Mouse (Mus musculus): Measurements from ENCODE around the gene Slc7a10. TPM values are rescaled to one million over a fixed set of nuclear protein-coding genes. Genes with fewer than 3 reads are reported as not detected.

Gene Slc7a10
- polyA plus RNA-seq, 1 experiment from 2014 or later = 1.2 TPM

DNA sequence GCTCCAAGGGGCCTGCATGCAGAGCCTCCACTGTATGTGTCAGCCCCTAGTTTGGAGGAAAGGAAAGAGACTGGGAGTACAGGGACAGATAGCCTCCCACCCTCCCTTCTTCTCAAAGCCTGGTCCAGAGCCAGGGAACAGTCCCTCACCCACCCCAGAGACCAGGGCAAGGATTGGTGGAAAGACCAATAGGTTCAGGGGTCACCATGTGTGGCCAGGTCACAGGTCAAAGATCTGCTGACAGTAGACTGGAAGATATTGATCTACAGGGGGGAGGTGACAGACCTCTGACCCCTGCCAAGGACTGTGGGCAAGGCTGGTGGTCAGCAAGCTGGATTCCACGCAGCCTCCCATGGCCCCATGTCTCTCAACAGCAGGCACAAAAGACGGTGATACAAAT, 18.3 kb upstream of the Slc7a10 start:
- ATAC-seq = no peak
- H3K4me1 ChIP-seq (ENCODE audit: control insufficient read depth, insufficient read depth, low read length) = peaks cover 7% of the 10 kb centered on the region
- no peak overlapping the region for H3K4me2 ChIP-seq (ENCODE audit: low read depth, low read length)
- H3K36me3 ChIP-seq (ENCODE audit: control insufficient read depth, insufficient read depth, low read length) = no peaks in the 10 kb centered on the region
- no peak overlapping the region for H3K9ac ChIP-seq (ENCODE audit: low read depth, low read length)
- H3K27me3 ChIP-seq (replicated peaks; ENCODE audit: control insufficient read depth, insufficient read depth, low read length) = no peaks in the 10 kb centered on the region
- H3K9me3 ChIP-seq (ENCODE audit: control insufficient read depth, low read length) = no peaks in the 10 kb centered on the region
- no peak overlapping the region for H3K27ac ChIP-seq (ENCODE audit: low read length)
- 72% methylated on average over 2 of the region's 2 CpGs for WGBS
- H3K4me3 ChIP-seq (ENCODE audit: low read length) = no peak overlapping the region

DNA sequence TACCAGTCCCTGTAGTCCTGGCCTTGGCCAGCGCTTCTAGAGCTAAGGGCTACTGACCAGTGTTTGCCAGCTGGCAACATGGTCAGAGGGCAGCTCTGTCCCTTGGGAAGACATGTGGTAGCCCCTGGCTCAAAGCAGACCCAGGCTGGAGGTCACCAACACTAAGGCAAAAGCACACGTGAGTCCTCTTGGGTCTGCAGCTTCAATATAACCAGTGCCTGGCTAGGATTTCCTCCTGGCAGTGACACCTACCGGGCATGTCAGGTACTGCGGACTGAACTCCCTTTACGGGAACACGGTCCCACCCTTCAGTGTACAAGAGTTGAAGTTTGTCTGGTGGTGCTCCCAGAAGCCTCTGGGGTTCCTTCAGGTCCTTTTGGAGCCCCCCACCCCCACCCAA, 16.8 kb upstream of the Slc7a10 start:
- Histone ChIP-seq H3K9me3 (ENCODE audit: control insufficient read depth, low read length) (no peaks in the 10 kb centered on the region), H3K4me1 (ENCODE audit: control insufficient read depth, insufficient read depth, low read length) (peaks cover 7% of the 10 kb centered on the region), H3K4me3 (ENCODE audit: low read length) (no peak overlapping the region), H3K27ac (ENCODE audit: low read length) (no peak overlapping the region), H3K27me3 (replicated peaks; ENCODE audit: control insufficient read depth, insufficient read depth, low read length) (no peaks in the 10 kb centered on the region), H3K9ac (ENCODE audit: low read depth, low read length) (no peak overlapping the region), H3K4me2 (ENCODE audit: low read depth, low read length) (no peak overlapping the region), H3K36me3 (ENCODE audit: control insufficient read depth, insufficient read depth, low read length) (no peaks in the 10 kb centered on the region)
- WGBS = 17% methylated on average over 6 of the region's 6 CpGs
- peak; percentile 64; the same call in 1 of the 2 replicates for ATAC-seq

DNA sequence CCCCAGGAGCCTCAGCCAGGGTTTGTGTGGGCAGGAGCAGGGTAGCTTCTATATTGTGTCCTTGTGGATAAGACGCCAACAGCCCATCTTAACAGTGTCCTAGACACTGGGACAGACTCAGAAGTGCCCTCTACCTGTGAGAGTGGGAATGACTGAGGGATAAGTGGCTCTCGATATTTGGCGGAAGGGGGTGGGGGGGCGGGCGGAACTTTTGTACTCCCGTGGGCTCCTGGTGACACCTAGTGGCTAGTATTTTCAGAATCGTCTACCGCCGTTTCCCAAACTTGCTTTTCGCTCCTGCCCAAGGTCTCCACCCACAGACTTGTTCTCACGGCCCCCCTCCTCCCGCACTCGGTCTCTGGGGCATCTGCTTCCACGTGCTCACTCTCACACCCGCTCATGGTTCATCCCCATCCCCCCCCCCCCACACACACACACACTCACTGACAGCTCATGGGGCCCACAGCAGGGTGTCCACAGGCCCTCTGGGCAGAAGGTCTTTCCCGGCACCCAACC, 14.3 kb upstream of the Slc7a10 start:
- Histone ChIP-seq H3K4me3 (ENCODE audit: low read length) (no peak overlapping the region), H3K4me2 (ENCODE audit: low read depth, low read length) (peak overlapping the region; percentile 35; the same call in 1 of the 2 replicates), H3K4me1 (ENCODE audit: control insufficient read depth, insufficient read depth, low read length) (peaks cover 7% of the 10 kb centered on the region), H3K27me3 (replicated peaks; ENCODE audit: control insufficient read depth, insufficient read depth, low read length) (no peaks in the 10 kb centered on the region), H3K27ac (ENCODE audit: low read length) (no peak overlapping the region), H3K9me3 (ENCODE audit: control insufficient read depth, low read length) (no peaks in the 10 kb centered on the region), H3K9ac (ENCODE audit: low read depth, low read length) (peak overlapping the region; percentile 48), H3K36me3 (ENCODE audit: control insufficient read depth, insufficient read depth, low read length) (no peaks in the 10 kb centered on the region)
- peak; percentile 73 for ATAC-seq
- WGBS = 2% methylated on average over 16 of the region's 16 CpGs

DNA sequence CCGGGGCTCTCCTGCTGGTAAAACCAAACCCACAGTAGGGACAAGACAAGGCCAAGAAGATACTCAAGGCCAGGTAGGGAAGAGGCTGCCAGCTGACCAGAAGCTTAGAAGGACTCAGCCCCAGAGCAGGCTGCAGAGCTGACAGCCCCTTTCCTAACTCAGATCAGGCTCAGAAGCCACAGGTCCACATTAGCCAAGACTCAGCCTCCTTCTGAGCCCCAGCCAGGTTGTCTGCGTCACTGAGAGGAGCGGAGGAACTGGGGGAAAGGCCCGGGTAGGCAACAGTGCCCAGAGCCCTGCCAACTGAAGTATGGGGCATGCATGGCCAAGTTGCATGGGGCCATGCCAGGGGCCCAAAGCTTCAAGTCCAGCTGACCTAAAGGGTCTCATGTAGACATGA, 13.7 kb upstream of the Slc7a10 start:
- H3K9ac ChIP-seq (ENCODE audit: low read depth, low read length) = peak overlapping the region; percentile 48

DNA sequence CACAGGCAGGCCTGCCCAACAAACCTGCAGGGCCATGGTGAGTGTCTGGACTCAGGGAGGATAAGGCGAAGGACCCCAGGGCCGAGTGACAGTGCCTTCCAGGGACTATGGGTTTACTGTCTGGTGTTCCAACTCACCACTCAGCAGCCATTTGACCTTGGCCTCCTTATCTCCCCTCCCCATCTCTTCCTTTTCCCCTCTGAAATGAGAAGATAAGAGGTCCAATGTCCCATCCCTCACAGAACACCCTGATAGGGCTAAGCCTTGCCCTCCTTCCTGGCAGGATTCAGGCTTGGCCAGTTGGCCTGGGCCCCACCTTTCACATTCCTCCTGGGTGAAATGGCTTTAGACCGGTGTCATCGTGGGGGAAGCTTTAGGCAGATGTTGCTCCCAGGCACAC, 10.7 kb upstream of the Slc7a10 start:
- Histone ChIP-seq H3K9me3 (ENCODE audit: control insufficient read depth, low read length) (0 out of 2 replicates have a peak, but pooled peaks cover 2% of the 10 kb centered on the region), H3K27me3 (replicated peaks; ENCODE audit: control insufficient read depth, insufficient read depth, low read length) (no peaks in the 10 kb centered on the region), H3K4me1 (ENCODE audit: control insufficient read depth, insufficient read depth, low read length) (peaks cover 7% of the 10 kb centered on the region), H3K27ac (ENCODE audit: low read length) (no peak overlapping the region), H3K36me3 (ENCODE audit: control insufficient read depth, insufficient read depth, low read length) (no peaks in the 10 kb centered on the region), H3K4me2 (ENCODE audit: low read depth, low read length) (no peak overlapping the region), H3K4me3 (ENCODE audit: low read length) (no peak overlapping the region), H3K9ac (ENCODE audit: low read depth, low read length) (no peak overlapping the region)
- no peak for ATAC-seq
- 70% methylated on average over 4 of the region's 4 CpGs for WGBS

More for the DNA sequence above, 13.7 kb upstream of the Slc7a10 start:
- Histone ChIP-seq H3K4me1 (ENCODE audit: control insufficient read depth, insufficient read depth, low read length) (peaks cover 7% of the 10 kb centered on the region), H3K9me3 (ENCODE audit: control insufficient read depth, low read length) (no peaks in the 10 kb centered on the region), H3K27me3 (replicated peaks; ENCODE audit: control insufficient read depth, insufficient read depth, low read length) (no peaks in the 10 kb centered on the region), H3K36me3 (ENCODE audit: control insufficient read depth, insufficient read depth, low read length) (no peaks in the 10 kb centered on the region), H3K4me2 (ENCODE audit: low read depth, low read length) (peak overlapping the region; percentile 35; the same call in 1 of the 2 replicates), H3K27ac (ENCODE audit: low read length) (no peak overlapping the region), H3K4me3 (ENCODE audit: low read length) (no peak overlapping the region)
- WGBS = 80% methylated on average over 4 of the region's 4 CpGs
- no peak for ATAC-seq

DNA sequence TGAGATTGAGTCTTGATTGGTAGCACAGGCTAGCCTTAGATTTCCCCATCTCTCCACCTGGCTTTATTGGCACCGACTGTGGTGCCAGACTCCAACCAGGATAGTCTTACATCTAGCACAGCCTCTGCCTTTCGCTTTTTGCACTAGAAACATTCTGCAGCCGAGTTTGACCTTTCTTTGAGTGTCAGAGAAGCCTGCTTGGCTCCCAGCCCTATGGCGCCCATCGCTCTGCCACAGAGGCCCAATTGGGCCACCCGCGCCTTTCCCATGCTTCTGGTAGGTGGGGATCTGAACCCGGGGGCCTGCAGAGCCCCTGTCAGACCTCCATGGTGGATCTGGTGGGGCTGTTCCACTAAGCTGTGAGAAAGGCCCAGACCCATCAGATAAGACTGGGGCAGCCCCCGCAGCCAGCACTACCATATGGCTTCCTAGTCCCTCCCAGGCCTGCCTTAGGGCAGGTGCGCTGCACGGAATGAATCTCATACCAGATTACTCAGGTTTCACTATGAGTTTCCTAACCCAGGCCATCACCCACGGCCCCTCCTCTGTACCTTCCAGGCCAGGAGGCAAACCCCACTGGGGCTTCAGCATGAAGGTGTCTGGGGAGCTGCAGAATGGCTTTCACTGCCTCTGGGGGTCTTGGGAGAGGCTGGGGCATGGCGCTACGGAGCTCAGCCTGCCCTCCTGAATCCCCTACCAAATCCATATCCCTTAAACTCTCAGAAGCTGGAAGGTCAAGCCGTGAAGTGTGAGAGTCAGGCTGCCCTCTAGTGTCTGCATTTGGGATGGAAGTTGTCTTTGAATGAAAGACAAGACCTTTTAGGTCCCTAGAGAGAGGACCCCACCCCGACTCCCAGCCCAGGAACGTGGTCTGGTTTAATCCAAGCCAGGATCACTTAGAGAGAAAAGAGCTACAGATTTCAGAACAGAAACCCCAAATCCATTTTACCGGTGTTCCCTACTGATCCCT, 9.5 kb upstream of the Slc7a10 start:
- no peak for ATAC-seq
- H3K4me2 ChIP-seq (ENCODE audit: low read depth, low read length) = no peak overlapping the region

DNA sequence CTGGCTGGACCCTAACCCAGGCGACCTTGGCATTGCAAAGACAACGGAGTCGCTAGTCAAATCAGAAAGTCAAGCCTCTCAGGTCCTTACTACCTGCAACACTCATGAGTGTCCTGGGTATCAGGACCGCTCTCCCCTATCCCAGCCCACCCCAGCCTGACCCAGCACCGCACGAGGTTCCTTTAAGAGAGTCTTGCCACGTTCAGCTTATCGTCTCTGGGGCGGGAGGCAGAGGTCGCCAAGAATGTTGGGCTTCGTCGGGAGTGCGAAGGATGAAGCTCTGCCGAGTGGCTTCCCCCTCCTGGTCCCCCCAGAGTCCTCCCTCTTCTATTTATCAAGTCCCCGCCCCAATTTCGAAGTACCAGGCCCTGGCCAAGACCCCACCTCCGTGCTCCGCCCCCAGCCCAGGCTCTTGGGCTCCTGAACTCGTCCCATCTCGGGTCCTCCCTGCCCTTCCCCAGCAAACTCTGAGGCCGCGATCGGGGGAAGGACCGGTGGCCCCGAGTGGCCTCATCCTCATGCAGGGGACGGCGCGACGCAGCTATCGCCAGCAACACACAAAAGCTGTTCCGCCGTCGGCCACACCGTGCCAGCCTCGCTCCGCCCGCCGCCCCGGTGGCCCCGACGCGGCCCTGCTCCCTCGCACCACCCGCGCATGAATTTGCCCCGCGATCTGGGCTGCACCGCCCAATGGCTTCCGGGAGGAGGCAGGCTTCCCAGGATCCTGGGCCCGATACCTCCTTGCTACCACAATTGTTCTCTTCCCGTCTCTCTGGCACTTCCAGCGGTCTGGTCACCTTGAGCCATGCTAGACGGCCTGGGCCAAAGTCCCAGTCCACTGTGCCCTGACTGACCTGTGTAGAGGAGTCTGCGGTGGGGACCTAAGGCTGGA, 1.1 kb upstream of the Slc7a10 start:
- Histone ChIP-seq H3K36me3 (ENCODE audit: control insufficient read depth, insufficient read depth, low read length) (no peaks in the 10 kb centered on the region), H3K9me3 (ENCODE audit: control insufficient read depth, low read length) (0 out of 2 replicates have a peak, but pooled peaks cover 4% of the 10 kb centered on the region), H3K4me2 (ENCODE audit: low read depth, low read length) (peak overlapping the region; percentile 82), H3K27ac (ENCODE audit: low read length) (no peak overlapping the region), H3K9ac (ENCODE audit: low read depth, low read length) (peak overlapping the region; percentile 25), H3K4me3 (ENCODE audit: low read length) (peak overlapping the region; percentile 40), H3K27me3 (replicated peaks; ENCODE audit: control insufficient read depth, insufficient read depth, low read length) (peaks cover 35% of the 10 kb centered on the region), H3K4me1 (ENCODE audit: control insufficient read depth, insufficient read depth, low read length) (peaks cover 18% of the 10 kb centered on the region)
- WGBS = 3% methylated on average over 54 of the region's 54 CpGs
- ATAC-seq = peak; percentile 59; the same call in 1 of the 2 replicates

More for the DNA sequence above, 9.5 kb upstream of the Slc7a10 start:
- WGBS = 51% methylated on average over 18 of the region's 18 CpGs
- Histone ChIP-seq H3K36me3 (ENCODE audit: control insufficient read depth, insufficient read depth, low read length) (no peaks in the 10 kb centered on the region), H3K27me3 (replicated peaks; ENCODE audit: control insufficient read depth, insufficient read depth, low read length) (no peaks in the 10 kb centered on the region), H3K9ac (ENCODE audit: low read depth, low read length) (no peak overlapping the region), H3K4me3 (ENCODE audit: low read length) (no peak overlapping the region), H3K27ac (ENCODE audit: low read length) (no peak overlapping the region), H3K9me3 (ENCODE audit: control insufficient read depth, low read length) (0 out of 2 replicates have a peak, but pooled peaks cover 2% of the 10 kb centered on the region), H3K4me1 (ENCODE audit: control insufficient read depth, insufficient read depth, low read length) (peaks cover 5% of the 10 kb centered on the region)

DNA sequence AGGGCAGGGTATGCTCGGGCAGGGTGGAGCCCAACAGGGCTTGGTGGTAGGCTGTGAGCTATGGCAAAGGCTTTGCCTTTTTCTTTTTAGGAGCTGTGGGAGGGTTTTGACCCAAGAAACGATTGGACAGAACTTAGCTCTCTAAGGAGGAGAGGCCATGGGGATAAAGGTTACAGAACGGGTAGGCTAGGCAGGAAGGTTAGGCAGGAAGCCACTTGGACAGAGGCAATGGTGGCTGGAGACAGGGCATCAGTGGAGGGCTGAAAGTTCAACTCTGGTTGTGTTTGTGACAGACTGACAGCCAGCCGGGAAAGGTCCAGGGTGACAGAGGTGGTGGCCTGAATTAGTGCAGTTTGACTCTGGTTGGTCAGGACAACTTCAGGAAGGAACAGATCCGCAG, 3.5 kb downstream of the Slc7a10 start:
- WGBS = 64% methylated on average over 5 of the region's 5 CpGs

DNA sequence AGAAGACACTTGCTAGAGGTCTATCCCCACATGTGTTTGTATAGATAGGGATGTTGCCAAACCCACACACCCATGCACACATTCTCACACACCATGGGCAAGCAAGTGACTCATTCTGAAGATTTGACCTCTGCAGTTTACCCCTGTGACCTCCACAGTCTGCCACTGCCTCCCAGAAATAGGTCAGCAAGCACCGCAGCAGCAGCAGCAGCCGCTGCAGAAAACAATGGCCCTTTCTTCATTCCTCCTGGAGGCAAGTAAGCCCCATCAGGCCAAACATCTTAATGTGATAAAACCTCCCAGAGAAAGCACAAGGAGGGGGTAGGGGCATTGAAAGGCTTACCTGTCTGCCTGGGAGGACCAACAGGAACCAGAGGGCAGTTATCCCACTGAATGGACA, 5.1 kb downstream of the Slc7a10 start:
- Histone ChIP-seq H3K27me3 (replicated peaks; ENCODE audit: control insufficient read depth, insufficient read depth, low read length) (peaks cover 16% of the 10 kb centered on the region), H3K9ac (ENCODE audit: low read depth, low read length) (no peak overlapping the region), H3K9me3 (ENCODE audit: control insufficient read depth, low read length) (no peaks in the 10 kb centered on the region), H3K36me3 (ENCODE audit: control insufficient read depth, insufficient read depth, low read length) (no peaks in the 10 kb centered on the region), H3K4me3 (ENCODE audit: low read length) (no peak overlapping the region), H3K27ac (ENCODE audit: low read length) (no peak overlapping the region), H3K4me1 (ENCODE audit: control insufficient read depth, insufficient read depth, low read length) (peaks cover 2% of the 10 kb centered on the region), H3K4me2 (ENCODE audit: low read depth, low read length) (no peak overlapping the region)
- no peak for ATAC-seq
- WGBS = 33% methylated on average over 2 of the region's 2 CpGs

More for the DNA sequence above, 3.5 kb downstream of the Slc7a10 start:
- Histone ChIP-seq H3K9me3 (ENCODE audit: control insufficient read depth, low read length) (no peaks in the 10 kb centered on the region), H3K4me3 (ENCODE audit: low read length) (no peak overlapping the region), H3K27me3 (replicated peaks; ENCODE audit: control insufficient read depth, insufficient read depth, low read length) (peaks cover 30% of the 10 kb centered on the region), H3K4me2 (ENCODE audit: low read depth, low read length) (no peak overlapping the region), H3K9ac (ENCODE audit: low read depth, low read length) (no peak overlapping the region), H3K4me1 (ENCODE audit: control insufficient read depth, insufficient read depth, low read length) (peaks cover 17% of the 10 kb centered on the region), H3K36me3 (ENCODE audit: control insufficient read depth, insufficient read depth, low read length) (no peaks in the 10 kb centered on the region), H3K27ac (ENCODE audit: low read length) (no peak overlapping the region)
- ATAC-seq = no peak
